Mouse (Mus musculus): ENCODE data around the gene Srsf12. TPM values are rescaled to one million over a fixed set of nuclear protein-coding genes. Genes with fewer than 3 reads are reported as not detected.
A peak's percentile ranks its signal among the peaks of the same experiment; 100 is the strongest.

The Srsf12 gene
- polyA plus RNA-seq, 1 experiment, result 0.15 TPM

DNA sequence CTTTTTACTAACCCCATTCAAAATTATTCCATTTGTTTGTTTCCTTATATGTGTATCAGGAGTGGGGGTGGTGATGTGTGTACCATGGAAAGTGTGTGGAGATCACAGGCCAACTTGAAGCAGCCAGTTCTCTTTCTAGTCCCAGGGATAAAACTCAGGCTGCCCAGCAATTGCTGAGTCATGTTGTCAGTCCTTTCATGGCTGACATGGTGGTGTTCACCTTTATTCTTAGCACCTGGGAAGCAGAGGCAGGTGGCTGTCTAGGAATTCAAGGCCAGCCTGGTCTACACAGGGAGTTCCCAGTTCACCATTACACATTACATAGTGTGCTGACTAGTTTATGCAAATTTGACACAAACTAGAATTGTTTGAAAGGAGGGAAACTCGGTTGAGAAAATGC is 54.1 kb downstream of the Srsf12 start:
- peaks cover 8% of the 10 kb centered on the region; the same call in 1 of the 2 replicates for H3K4me1 ChIP-seq (ENCODE audit: control insufficient read depth, insufficient read depth, insufficient read length, low read length)
- no peak overlapping the region for H3K4me3 ChIP-seq (ENCODE audit: low read depth, low read length)
- no peaks in the 10 kb centered on the region for H3K27me3 ChIP-seq (ENCODE audit: control insufficient read depth, insufficient read depth, low read length)
- 94% methylated on average over 1 of the region's 1 CpGs for WGBS
- H3K27ac ChIP-seq (ENCODE audit: insufficient read depth, low read depth, low read length), result no peak overlapping the region
- no peaks in the 10 kb centered on the region for H3K36me3 ChIP-seq (ENCODE audit: control insufficient read depth, insufficient read depth, low read length)
- TF ChIP-seq POLR2A (IDR thresholded peaks at IDR 0.05; ENCODE audit: low read depth, low read length) (no peak), CTCF (IDR thresholded peaks at IDR 0.05; ENCODE audit: extremely low read depth, insufficient read length, insufficient replicate concordance, low read depth, low read length) (no peak)

DNA sequence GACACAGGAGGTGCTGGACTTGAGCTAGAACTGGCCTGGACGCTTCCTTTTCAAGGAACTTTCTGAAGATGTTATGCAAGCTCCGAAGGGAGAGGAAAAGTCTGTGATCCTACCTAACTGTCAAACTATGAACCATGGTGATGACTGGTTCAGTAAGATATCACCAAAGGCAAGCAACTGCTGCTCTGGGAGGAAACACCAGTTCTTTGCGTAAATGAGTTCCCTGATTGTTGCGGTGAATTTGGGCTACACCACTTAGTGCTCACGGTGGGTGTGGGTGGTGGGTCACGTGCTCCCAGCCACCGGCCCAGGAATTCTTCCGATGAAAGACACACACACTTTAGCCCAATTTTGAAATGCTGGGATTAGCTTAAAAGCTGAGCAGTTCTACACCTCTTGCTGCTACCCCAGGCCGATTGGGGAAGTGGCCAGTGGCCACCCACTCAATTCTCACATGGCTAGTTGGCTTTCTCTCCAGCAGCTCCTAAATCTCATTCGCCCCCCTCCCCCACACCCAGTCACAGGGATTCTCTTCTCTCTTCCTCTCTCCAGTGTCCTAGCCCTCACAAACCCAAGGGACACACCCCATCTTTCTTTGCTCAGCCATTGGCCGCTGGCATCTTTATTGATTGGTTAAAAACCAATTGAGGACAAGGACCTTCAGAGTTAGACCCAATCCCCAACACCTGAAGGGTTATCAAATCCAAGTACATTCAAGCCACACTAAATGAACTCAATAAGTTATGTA is 56.4 kb downstream of the Srsf12 start:
- H3K4me3 ChIP-seq (ENCODE audit: low read depth, low read length), result no peak overlapping the region
- H3K36me3 ChIP-seq (ENCODE audit: control insufficient read depth, insufficient read depth, low read length), result no peaks in the 10 kb centered on the region
- no peak for TF ChIP-seq CTCF (IDR thresholded peaks at IDR 0.05; ENCODE audit: extremely low read depth, insufficient read length, insufficient replicate concordance, low read depth, low read length)
- no peak for TF ChIP-seq POLR2A (IDR thresholded peaks at IDR 0.05; ENCODE audit: low read depth, low read length)
- 78% methylated on average over 11 of the region's 11 CpGs for WGBS
- H3K27ac ChIP-seq (ENCODE audit: insufficient read depth, low read depth, low read length), result no peak overlapping the region
- H3K4me1 ChIP-seq (ENCODE audit: control insufficient read depth, insufficient read depth, insufficient read length, low read length), result peaks cover 8% of the 10 kb centered on the region; the same call in 1 of the 2 replicates
- no peaks in the 10 kb centered on the region for H3K27me3 ChIP-seq (ENCODE audit: control insufficient read depth, insufficient read depth, low read length)

DNA sequence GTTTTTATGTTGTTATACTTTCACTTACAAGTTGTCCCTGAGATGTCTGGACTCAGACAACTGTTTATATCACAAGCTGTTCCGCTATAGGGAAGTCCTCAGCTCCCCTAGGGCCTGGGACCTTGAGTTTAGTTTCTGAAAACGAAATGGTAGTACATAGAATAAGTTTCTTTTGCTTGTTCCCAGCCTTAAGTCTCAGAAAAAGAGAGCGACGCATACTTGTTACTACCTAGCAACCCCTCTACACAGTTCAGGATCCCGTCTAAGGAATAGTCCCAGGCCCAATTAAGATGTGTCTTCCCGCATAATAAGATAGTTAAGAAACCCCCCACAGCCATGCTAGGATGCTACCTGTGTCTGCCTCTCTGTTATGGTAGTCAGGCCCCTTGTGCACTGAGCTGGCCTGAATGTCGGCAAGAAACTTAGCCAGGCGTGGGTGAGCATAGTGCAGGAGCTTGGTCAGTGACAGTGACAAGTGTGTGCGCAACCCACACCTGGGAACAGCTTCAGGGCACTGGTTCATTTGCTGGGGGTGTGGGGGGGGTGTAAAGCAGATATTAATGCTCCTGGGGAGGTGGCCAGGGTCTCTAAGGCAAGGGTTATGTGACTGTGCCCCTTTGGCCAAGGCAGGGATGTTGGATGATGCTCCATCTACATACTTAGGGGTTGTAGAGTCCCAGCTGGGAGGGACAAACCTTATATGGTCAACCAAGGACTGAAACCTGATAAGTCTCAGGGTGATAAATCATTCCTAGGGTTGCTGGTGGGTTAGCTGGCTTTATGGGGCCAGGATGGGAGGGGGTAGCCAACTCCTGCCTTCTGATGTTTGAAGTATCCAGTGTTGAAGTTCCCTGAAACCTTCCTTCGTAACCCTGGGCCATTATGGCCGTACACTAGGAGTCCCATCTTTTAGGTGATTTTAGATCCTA is 61.9 kb downstream of the Srsf12 start:
- Histone ChIP-seq H3K4me1 (ENCODE audit: control insufficient read depth, insufficient read depth, insufficient read length, low read length) (no peaks in the 10 kb centered on the region), H3K27ac (ENCODE audit: insufficient read depth, low read depth, low read length) (no peak overlapping the region), H3K27me3 (ENCODE audit: control insufficient read depth, insufficient read depth, low read length) (no peaks in the 10 kb centered on the region), H3K4me3 (ENCODE audit: low read depth, low read length) (no peak overlapping the region), H3K36me3 (ENCODE audit: control insufficient read depth, insufficient read depth, low read length) (no peaks in the 10 kb centered on the region)
- WGBS, result 92% methylated on average over 11 of the region's 11 CpGs
- TF ChIP-seq POLR2A (IDR thresholded peaks at IDR 0.05; ENCODE audit: low read depth, low read length), result no peak
- no peak for TF ChIP-seq CTCF (IDR thresholded peaks at IDR 0.05; ENCODE audit: extremely low read depth, insufficient read length, insufficient replicate concordance, low read depth, low read length)

DNA sequence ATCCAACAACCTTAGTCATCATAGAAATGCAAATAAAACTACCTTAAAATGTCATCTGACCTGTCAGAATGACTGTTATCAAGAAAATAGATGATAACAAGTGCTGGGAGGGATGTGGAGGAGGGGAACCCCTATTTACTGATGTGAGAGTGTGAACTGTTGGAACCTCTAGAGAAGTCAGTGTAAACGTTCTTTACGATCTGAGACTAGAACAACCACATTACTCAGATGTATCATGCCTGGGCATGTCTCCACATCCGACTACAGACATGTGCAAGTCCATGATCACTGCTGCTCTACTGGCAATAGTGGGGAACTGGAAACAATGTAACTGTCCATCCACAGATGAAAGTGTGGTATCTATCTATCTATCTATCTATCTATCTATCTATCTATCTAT is 64.6 kb downstream of the Srsf12 start:
- TF ChIP-seq POLR2A (IDR thresholded peaks at IDR 0.05; ENCODE audit: low read depth, low read length), result no peak
- no peak for TF ChIP-seq CTCF (IDR thresholded peaks at IDR 0.05; ENCODE audit: extremely low read depth, insufficient read length, insufficient replicate concordance, low read depth, low read length)
- no peaks in the 10 kb centered on the region for H3K36me3 ChIP-seq (ENCODE audit: control insufficient read depth, insufficient read depth, low read length)
- no peaks in the 10 kb centered on the region for H3K27me3 ChIP-seq (ENCODE audit: control insufficient read depth, insufficient read depth, low read length)
- no peak overlapping the region for H3K27ac ChIP-seq (ENCODE audit: insufficient read depth, low read depth, low read length)
- 23% methylated on average over 3 of the region's 3 CpGs for WGBS
- H3K4me3 ChIP-seq (ENCODE audit: low read depth, low read length), result no peak overlapping the region
- no peaks in the 10 kb centered on the region for H3K4me1 ChIP-seq (ENCODE audit: control insufficient read depth, insufficient read depth, insufficient read length, low read length)

DNA sequence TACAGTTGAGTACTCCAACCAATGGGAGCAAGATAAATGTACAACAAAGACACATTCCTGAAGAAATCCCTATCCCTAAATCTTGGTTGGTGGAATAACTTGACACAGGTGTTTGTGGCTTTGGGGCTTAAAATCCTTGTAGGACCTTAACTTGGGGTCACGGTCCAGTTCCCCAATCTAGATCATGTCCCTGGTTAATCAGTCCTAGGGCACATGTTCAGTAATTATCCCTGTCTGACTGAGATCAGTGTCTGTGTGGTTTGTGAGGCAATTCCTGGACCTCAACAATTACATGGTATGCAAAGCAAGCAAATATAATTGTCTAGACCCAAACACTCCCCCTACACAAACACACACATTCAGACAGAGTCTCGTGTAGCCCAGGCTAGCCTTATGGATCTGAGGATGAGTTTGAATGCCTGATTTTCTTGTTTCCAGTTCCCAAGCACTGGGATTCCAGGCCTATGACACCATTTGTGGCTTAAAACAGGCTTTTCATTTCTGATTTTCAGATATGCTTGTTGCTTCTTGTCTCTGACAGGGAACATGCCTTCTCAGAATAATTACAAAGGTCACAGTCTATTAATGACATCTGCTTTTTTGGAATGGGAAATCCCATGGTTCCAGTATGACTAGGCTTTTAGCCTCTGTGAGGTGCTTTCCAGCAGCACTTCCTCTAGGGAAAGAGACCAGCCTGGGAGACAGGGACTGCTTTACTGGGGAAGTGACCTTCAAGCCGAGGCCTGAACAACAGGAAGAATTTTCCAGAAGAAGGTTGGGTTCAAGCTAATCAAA is 73.3 kb downstream of the Srsf12 start:
- Histone ChIP-seq H3K36me3 (ENCODE audit: control insufficient read depth, insufficient read depth, low read length) (no peaks in the 10 kb centered on the region), H3K4me3 (ENCODE audit: low read depth, low read length) (no peak overlapping the region), H3K27ac (ENCODE audit: insufficient read depth, low read depth, low read length) (peak overlapping the region; percentile 95), H3K4me1 (ENCODE audit: control insufficient read depth, insufficient read depth, insufficient read length, low read length) (peaks cover 17% of the 10 kb centered on the region; the same call in 1 of the 2 replicates), H3K27me3 (ENCODE audit: control insufficient read depth, insufficient read depth, low read length) (no peaks in the 10 kb centered on the region)
- 64% methylated on average over 3 of the region's 3 CpGs for WGBS
- TF ChIP-seq CTCF (IDR thresholded peaks at IDR 0.05; ENCODE audit: extremely low read depth, insufficient read length, insufficient replicate concordance, low read depth, low read length) (no peak), POLR2A (IDR thresholded peaks at IDR 0.05; ENCODE audit: low read depth, low read length) (no peak)

Other genes with a start within 250 kb of the Srsf12 start
- 4.7 and 14.9 TPM in 2 replicates for gene Rragd, start 226.0 kb upstream of the Srsf12 start, polyA plus RNA-seq (2012; rRNA removed)
- 8.8 and 18.5 TPM in 2 replicates for gene Ube2j1, start 177.6 kb upstream of the Srsf12 start, polyA plus RNA-seq (2012; rRNA removed)
- 0.18 and 1.5 TPM in 2 replicates for gene Gabrr2, start 146.0 kb upstream of the Srsf12 start, polyA plus RNA-seq (2012; rRNA removed)
- 0.22 TPM in 1 of 2 replicates, not detected in the other for gene Gabrr1, start 76.5 kb upstream of the Srsf12 start, polyA plus RNA-seq (2012; rRNA removed)
- 3.0 and 4.9 TPM in 2 replicates for gene Pm20d2, start 19.3 kb upstream of the Srsf12 start, polyA plus RNA-seq (2012; rRNA removed)
- gene Pnrc1, start 81.2 kb downstream of the Srsf12 start, polyA plus RNA-seq (2012; rRNA removed), result 119 and 337 TPM in 2 replicates
- gene Rngtt, start 101.3 kb downstream of the Srsf12 start, polyA plus RNA-seq (2012; rRNA removed), result 0.65 and 1.5 TPM in 2 replicates